Mouse (Mus musculus): ENCODE measurements around the gene Emilin2.

The Emilin2 gene

DNA sequence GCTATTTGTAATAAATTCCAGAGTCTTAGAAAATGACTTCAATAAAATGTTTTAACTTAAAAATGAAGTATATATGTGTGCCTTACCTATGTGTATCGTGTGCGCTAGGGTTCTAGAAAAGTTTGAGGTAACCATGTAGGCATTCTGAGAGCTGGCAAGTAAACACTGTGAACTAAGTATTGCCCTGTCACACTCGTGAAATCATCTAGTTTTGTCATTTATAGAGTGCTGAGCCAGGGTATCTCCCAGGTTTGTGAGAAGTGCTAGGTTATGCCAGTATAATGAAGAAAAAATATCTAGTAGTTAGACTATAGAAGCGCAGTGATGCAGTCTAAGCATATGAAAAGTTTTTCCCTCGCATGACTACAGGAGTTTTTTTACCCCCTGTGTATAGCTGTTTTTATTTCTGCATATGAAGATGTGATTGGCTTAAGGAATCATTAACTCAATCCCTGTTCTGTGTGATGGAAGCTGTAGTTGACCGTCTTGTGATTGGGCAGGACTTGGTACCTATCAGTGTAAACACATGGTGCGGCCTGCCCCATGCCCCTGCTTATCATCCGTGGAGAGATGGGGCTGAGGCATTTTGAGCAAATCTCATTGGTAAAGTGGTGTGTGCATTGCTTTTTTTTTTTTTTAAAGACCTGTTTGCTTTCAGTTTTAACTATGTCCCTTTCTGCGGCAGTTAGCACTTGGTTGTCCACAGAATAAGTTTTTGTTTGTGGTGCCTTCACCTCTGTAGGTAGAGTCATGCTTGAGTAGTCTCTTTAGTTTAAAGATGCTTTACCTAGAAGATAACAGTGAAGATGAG lies 107.6 kb downstream of the Emilin2 start:
- no peak for DNase-seq (ENCODE audit: low spot score)

Data from ovary, adult 18-20 months (tissue).